Mouse (Mus musculus): ENCODE measurements around the gene Emc9. TPM values are rescaled to one million over a fixed set of nuclear protein-coding genes. Genes with fewer than 3 reads are reported as not detected.
A peak's percentile ranks its signal among the peaks of the same experiment; 100 is the strongest.

Gene Emc9
- total RNA-seq (2021) = 37.5 and 45.2 TPM in 2 replicates
- long read RNA-seq, experiment 1, transcript Emc9-201 (5 exons, 855 nt) = major isoform, 44 of 50 reads
- long read RNA-seq, experiment 1, partial matches to known transcripts = 0 of 50 reads
- long read RNA-seq, experiment 1, other reads (novel, unspliced or antisense) = 3 of 50 reads
- long read RNA-seq, experiment 2, transcript Emc9-201 (5 exons, 855 nt) = major isoform, 45 of 52 reads
- long read RNA-seq, experiment 2, partial matches to known transcripts = 0 of 52 reads
- long read RNA-seq, experiment 2, other reads (novel, unspliced or antisense) = 5 of 52 reads

DNA sequence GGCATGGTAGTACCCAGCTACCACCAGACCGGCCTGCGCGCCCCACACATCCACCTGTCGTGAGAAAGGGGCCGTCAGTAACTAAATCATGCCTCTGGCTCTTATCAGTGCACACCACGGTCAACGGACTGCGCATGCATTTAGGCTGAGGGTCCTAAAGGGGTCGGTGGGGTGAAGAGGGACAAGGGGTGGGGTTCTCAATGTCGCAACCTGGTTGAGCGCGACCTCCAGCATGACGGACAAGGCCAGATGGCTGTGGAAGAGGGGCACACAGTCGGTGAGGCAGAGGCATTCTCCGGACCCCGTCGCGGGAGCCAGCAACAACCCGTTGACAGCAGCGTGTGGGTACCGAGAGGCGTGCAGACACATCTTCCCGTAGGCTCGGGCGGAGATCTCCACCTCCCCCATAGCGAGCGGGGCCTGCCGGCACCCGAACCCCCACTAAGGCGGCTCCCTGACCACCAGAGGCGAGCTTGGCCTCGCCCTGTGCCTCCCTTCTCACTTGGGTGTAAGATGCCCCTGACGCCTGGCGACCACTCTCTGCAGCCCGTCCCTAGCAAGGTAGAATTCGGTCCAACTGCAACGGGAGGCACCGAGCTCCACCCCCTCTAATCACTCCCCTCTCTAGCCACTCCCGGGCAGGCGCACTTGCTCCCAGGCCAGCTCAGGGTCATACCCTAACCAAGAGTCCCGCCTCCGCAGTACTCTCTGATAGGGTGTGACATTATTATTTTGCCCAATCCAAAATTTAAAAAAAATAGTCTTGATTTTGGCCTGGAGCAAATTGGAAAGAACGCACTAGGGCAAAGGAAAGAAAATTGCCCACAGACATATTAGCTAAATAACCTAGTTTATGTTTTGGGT is at the start of gene Emc9:
Gene Emc9 (minus strand): TSS at position 601 of the 864 bp plus-strand sequence.
- peak; percentile 95 for DNase-seq

DNA sequence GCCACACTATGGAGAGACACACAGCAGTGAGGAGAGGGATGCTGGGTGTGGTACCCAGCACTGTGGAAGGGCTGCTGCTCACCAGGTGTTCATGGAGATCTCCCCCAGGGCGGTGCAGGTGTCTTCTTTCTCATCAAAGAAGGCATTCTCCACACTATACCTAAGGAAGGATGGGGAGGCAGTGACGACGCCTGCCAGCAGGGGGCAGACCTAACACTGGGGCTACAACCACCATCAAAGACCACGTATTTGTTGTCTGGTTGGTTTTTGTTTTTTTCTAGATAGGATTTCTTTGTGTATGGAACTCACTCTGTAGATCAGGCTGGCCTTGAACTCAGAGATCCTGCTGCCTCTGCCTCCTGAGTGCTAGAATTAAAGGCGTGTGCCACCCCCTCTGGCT is 44.2 kb upstream of the Emc9 start:
- peak; percentile 74 for DNase-seq

DNA sequence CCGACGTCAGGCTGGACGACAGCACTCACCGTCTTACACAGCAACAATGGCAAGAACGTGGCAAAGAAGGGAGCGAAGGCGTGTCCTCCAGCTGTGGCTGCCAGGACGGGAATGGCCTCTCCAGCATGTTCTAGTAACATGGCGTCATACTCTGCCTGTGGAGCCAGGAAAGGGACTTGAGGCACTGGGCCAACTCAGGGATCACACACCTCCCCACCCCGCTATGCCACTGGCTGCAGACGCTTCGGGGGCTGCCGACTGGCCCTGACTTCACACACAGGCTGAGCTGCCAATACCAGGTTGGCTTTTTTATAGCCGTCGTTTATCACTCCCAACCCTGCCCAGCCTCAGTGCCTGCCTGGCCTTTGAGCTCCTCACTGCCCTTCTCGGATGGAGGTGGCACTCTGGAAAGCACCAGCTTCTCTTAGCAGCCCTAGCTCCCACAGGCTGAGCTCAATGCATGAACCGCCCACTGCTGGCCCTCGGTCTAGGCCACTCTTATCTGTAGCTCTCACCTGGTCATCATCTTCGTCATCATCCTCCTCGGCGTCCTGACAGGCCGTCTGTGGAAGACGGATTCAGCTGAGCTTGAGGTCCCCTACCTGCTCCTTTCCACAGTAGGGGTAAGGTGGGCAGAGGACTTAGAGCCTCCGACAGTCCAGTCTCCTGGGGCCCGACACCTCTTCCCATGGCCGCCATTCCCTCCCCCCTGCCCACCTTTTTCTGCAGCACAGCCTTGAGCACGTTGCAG is 43.1 kb upstream of the Emc9 start:
- no peak for DNase-seq

DNA sequence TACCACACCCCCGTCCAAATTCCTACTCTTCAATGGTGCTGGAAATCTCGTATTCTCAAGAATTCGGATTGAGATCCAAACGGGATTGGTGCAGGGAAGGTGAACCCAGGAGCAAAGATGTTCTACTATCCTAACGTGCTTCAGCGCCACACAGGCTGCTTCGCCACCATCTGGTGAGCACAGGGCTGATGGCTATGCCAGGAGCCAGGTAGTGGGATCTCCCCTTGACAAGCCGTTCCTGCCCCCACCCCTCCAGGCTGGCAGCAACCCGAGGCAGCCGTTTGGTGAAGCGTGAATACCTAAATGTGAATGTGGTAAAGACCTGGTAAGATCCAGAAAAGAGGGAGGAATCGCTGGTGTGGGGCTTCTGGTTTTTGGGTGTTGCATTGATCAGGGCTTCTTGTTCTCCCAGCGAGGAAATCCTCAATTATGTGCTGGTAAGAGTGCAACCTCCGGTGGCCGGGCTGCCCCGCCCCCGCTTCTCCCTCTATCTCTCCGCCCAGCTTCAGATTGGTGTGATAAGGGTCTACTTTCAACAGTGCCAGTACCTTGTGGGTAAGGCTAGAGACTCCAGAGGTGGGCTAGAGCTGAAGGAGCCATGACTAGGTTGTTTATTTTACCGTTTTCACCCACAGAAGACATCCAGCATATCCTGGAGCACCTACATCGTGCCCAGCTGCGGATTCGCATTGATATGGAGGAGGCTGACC is 33.5 kb upstream of the Emc9 start:
- DNase-seq = no peak

DNA sequence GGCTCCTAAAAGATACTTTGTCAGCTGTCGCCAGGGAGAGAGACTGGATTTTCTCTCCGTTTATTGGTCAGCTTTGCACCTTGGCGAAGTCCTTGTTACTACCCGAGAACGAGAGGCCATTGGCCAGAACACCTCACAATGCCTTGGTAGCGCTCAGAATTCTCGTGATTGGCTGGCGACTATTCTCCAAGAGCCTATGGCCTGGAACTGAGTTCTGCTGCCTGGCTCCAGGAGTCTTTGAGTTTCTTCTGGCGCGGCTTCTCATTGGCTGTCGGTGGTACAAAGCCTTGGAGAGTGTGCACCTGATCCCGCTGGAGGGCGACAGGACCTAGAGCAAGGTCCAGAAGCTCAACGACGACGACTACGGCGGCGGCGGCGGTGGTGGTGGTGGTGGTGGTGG is 32.7 kb upstream of the Emc9 start, which contains the start of gene Rec8:
Gene Rec8 (plus strand): TSS at position 216 of the 400 bp plus-strand sequence.
- peak; percentile 67 for DNase-seq

DNA sequence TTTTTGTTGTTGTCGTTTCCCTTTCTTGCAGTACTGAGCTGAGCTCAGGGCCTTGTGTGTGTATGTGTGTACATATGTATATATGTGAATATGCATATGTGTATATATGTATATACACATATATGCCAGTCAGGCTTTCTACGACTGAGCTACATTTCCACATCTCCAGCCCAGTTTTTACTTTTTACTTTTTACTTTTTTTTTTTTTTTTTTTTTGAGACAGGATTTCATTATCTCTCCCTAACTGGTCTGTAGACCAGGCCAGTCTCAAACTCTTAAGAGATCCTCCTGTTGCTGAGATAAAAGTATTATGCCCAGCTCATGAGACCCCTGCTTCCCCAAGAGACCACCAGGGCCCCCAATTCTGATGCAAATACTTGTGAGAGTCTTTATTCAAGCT is 31.7 kb upstream of the Emc9 start:
- DNase-seq = no peak

DNA sequence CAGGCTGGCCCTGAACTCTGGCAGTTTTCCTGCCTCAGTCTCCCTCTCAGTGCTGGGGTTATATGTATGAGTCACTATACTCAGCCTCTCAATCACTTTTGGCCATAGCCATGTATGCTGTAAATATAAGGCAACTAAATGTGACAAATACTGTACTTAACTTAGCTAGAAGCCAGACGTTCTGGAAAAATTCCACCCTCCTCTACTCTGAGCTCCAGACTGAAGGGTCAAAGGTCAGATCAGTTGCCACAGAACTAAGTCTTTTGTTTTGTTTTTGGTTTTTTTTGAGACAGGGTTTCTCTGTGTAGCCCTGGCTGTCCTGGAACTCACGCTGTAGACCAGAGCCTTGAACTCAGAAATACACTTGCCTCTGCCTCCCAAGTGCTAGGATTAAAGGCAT is 30.8 kb upstream of the Emc9 start:
- DNase-seq = no peak

DNA sequence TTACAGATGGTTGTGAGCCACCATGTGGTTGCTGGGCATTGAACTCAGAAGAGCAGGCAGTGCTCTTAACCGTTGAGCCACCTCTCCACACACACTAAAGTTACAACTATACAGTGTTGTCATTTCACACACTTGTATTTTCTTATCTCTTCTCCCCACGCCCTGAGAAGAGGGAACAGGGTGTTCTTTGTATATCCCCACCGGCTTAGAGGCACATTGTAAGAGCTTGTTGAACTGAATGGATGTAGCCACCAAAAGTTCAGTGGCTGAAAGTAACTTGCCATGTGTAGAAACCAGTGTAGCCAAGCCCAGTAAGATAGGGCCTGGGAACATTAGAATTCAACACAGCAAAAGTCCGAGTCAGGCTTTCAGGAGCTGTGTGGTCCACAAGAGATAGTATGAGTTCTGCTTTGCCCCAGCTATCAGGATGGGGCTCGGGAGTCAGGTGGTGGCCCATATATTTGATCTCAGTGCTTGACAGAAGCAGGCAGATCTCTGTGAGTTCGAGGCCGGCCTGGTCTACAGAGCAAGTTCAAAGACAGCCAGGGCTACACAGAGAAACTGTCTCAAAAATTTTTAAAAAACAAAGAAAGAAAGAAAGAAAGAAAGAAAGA is 29.6 kb upstream of the Emc9 start:
- no peak for DNase-seq

DNA sequence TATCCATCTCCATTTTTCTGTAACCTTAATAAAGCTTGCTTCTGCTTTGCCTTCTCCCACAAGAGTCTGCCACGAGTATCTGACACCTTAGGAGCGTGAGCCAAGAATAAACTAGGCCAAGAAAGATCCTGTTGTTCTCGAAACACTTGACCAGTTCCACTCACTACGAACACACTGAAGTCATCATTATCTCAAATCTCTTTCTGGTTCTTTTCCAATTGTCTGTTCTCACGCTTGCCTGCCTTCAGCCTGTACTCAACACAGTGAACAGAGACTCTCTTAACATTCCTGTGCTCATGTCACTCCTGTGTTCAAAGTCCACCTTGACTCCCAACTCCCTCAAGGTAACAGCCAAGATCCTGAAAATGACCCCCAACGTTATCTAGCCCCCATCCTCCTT is 28.2 kb upstream of the Emc9 start:
- DNase-seq = no peak

DNA sequence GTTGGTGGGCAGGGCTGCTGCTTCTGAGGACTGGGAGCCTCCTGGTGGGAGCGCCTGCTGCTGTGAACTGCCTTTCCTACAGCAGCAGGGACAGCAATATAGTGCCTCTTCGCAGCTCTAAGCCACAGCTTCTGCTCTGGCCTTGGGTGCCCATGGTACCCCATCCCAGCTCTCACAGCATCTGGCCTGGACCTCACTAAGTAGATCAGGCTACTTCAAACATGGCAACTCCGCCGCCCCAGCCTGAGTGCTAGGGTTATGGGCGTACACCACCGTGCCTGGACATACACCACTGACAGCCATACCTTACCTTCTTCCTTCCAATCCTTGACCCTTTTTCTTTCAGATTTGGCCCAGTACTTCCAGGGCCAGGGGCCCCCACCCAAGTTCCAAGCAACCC is 23.2 kb upstream of the Emc9 start:
- no peak for DNase-seq

DNA sequence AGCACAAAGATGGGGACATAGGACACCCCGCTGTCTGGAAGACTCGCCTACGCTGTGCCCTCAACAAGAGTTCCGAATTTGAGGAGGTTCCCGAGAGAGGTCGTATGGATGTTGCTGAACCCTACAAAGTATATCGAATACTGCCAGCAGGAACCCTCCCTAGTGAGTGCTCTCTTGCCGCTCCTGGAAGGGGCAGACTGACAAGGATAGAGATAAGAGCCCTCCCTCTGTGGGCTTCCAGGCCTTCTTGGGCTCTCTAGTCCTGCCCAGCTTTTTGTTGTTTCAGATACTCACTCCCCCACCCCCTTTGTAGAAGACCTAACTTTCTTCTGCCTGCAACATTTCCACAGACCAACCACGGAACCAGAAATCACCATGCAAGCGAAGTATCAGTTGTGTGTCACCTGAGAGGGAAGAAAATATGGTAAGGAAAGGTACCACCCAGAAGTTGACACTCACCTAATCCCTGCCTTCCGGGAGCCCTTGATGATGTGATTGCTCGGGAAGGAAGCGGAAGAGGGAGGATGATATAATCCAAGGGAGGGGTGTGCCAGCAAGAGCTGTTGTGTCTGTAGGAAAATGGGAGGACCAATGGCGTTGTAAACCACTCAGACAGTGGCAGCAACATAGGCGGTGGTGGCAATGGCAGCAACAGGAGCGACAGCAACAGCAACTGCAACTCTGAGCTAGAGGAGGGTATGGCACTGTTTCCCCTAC is 20.8 kb upstream of the Emc9 start:
- DNase-seq = no peak

DNA sequence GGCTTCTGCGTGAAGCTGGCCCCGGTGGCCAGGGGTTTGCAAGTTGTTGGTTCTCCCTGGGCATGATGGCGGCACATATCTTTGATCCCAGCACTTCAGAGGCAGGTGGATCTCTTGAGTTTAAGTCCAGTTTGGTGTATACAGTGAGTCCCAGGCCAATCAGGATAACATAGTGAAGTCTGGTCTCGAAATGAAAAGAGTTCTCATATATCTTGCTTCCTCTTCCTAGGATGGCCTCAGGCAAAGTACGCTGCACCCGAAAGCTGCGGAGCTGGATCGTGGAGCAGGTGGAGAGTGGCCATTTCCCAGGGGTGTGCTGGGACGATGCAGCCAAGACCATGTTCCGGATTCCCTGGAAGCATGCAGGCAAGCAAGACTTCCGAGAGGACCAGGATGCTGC is 19.7 kb upstream of the Emc9 start:
- DNase-seq = no peak

DNA sequence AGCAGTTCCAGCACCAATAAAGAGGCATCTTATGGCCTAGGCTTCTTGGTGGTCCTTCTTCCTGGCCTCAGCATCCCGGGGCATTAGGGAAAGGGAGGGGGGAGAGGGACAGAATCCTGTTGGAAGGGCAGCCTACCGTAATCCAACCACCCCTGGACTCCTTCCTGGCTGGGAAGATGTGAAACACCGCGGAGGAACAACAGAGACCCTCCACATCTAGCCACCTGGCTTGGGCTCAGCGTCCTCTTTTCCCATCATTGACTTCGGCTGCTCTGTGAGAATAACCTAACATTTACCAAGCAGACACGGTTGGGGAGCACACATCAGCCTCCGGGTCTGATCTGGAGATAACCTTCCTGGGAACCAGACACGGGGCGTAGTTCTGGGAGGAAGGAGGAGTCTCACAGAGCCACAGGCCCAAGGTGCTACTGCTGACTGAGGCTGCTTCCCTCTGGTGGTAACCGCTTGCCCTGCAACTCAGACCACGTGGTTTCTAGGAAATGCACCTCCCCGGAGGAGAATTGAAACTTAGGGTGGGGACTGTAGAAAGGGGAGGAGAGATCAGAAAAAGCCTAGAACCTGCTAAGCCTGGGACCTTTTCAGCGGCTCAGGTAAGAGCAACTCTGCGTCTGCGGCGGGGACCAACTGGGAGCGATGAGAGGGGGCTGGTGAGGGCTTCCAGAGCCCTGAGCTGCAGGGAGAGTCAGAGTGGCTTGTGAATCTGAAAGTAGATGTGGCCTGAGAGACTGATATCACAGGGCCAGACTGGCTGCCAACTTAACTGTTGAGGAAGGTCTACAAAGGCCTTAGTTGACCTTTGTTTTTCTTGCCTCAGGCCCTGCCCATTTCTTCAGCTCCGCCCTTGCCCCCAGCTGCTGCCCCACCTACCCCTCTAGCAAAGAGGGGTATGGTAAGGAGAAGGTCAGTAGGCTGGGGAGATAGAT is 18.8 kb upstream of the Emc9 start:
- DNase-seq = peak; percentile 95

DNA sequence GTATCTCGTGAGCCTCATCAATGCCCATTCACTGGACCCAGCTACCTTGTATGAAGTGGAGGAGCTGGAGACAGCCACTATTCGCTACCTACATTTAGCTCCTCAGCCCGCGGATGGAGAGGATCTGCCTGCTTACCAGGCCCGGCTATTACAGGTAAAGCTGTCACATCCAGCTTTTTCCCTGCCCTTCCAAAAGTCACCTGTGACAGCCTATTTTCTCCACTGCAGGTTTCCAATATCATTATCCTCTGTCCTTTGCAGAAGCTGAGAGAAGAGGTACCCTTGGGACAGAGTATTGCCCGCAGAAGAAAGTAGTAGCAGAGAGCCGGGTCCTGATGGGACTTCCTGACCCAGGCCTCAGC is 18.1 kb upstream of the Emc9 start, which contains the start of gene Irf9:
Gene Irf9 (plus strand): TSS at position 301 of the 362 bp plus-strand sequence.
- DNase-seq = no peak

DNA sequence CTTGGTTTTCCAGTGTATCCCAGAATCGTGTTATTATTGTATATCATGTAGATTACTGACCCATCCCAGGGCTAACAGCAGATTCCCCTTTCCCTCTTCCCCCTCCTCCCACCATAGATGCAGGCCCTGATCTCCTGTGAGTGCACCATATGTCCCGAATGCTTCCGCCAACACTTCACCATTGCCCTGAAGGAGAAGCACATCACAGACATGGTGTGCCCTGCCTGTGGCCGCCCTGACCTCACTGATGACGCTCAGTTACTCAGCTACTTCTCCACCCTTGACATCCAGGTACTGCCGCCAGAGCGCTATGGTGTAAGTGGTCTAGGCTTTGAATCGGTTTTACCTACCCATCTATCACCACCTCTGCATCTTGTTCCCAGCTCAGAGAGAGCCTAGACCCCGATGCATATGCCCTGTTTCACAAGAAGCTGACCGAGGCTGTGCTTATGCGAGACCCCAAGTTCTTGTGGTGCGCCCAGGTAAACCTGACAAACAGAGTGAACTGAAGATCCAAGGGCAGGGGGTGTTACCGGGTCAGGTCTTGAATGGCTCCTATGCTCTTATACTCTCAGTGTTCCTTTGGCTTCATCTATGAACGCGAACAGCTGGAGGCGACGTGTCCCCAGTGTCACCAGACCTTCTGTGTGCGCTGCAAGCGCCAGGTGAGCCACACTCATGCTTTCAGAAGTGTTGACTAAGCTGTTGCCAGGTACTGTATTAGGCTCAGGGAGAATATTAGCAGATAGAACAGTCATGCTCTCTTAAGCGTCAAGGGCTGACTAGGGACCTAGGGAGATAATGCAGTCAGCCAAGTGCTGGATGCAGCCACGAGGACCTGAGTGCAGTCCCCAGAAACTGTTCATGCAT is 13.7 kb upstream of the Emc9 start:
- no peak for DNase-seq

DNA sequence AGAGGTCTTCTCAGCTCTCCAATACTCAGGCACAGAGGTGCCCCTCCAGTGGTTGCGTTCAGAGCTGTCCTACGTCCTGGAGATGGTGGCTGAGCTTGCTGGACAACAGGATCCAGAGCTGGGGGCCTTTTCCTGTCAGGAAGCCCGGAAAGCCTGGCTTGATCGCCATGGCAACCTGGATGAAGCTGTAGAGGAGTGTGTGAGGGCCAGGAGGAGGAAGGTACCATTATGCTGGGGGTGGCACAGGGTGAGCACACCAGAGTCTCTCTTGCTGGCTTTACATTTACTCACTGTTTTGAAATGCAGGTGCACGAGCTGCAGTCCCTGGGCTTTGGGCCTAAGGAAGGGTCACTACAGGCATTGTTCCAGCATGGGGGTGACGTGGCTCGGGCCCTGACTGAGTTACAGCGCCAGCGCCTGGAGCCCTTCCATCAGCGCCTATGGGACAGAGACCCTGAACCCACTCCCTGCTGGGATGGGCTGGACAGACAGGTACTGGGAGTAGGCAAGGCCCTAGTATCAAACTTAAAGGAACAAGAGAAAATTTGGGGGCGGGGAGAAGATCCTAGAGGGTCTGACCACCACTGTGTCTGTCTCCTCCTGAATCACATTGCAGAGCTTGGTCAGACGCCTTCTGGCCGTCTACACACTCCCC is 11.1 kb upstream of the Emc9 start:
- no peak for DNase-seq

DNA sequence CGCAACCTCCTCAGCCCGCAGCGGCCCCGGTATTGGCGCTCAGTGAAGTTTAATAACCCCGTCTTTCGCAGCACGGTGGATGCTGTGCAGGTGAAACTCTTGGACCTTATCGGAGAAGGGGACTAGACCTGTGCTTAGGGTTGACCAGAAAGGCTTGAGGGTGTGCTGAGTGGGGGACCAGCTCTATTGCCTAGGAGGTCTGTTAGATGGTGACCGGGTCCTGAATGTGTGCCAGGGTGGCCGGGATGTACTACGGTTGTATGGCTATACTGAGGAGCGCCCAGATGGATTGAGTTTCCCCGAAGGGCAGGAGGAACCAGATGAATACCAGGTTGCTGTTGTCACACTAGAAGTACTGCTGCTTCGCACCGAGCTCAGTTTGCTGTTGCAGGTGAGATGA is 7.1 kb upstream of the Emc9 start:
- no peak for DNase-seq

DNA sequence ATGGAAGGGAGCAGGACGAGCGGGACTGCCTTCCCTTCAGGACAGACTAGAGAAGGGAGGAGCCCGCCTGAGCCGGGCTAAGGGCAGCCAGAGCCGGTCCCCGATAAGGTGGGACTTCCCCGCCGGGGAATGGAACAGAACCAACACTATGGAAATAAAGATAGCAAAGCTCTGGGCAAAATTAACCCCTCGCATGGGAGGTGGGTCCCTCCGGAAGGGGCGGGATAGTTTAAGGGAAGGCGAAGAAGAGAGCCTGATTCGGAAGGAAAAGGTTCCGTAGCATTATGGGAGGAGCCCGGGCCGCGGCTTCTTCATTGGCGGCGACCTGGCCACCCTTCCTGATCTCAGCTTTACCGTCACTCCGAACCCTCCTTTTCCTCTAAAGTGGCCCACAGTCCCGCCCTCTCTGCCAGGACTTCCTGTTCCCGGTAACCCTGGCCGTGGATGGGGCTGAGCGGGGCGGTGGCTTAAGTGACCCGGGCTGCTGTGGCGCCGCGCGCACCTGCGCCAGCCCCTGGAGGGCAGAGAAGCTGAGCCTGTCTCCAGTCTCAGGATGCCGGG is 6.3 kb upstream of the Emc9 start, which contains the start of gene Rnf31:
Gene Rnf31 (plus strand): TSS at position 378 of the 561 bp plus-strand sequence.
- DNase-seq = peak; percentile 97

Data from adrenal gland, postnatal 14 days (tissue).